Mouse (Mus musculus) forebrain, embryonic 13.5 days (tissue): ENCODE data around the gene Ccdc188. TPM values are rescaled to one million over a fixed set of nuclear protein-coding genes. Genes with fewer than 3 reads are reported as not detected.

Experiments used
- ATAC-seq: fragments of 200-750 bp; cut with Nextera tagmentation; 2 replicates; pipeline ENCODE4 v1.8.0; 2017
- H3K27ac ChIP-seq: fragments of 300-500 bp; sonication (generic); 2 replicates; pipeline ENCODE4 v1.5.1; 2015; ENCODE audit warnings: inconsistent platforms, mild to moderate bottlenecking, moderate library complexity
- H3K27me3 ChIP-seq: fragments of 300-500 bp; sonication (generic); 2 replicates; pipeline ENCODE4 v1.6.1; 2015; ENCODE audit warnings: mild to moderate bottlenecking, inconsistent platforms
- H3K36me3 ChIP-seq: fragments of 300-500 bp; sonication (generic); 2 replicates; pipeline ENCODE4 v1.6.1; 2015; ENCODE audit warnings: mild to moderate bottlenecking, inconsistent platforms; ENCODE audit not compliant: poor library complexity, severe bottlenecking
- H3K4me1 ChIP-seq: fragments of 300-500 bp; sonication (generic); 2 replicates; pipeline ENCODE4 v1.6.1; 2015; ENCODE audit warnings: inconsistent platforms
- H3K4me2 ChIP-seq: fragments of 300-500 bp; sonication (generic); 2 replicates; pipeline ENCODE4 v1.6.1; 2015; ENCODE audit warnings: inconsistent platforms, mild to moderate bottlenecking, moderate library complexity
- H3K4me3 ChIP-seq: fragments of 300-500 bp; sonication (generic); 2 replicates; pipeline ENCODE4 v1.5.1; 2015; ENCODE audit warnings: mild to moderate bottlenecking, inconsistent platforms
- H3K9ac ChIP-seq: fragments of 300-500 bp; sonication (generic); 2 replicates; pipeline ENCODE4 v1.6.1; 2015; ENCODE audit warnings: mild to moderate bottlenecking, inconsistent platforms
- H3K9me3 ChIP-seq: fragments of 300-500 bp; sonication (generic); replicated peaks from 2 replicates; pipeline ENCODE4 v1.6.1; 2016; ENCODE audit warnings: inconsistent platforms
- WGBS: fragments of 180-500 bp; shearing (Covaris S2); methylation state at CpG from one replicate; pipeline ENCODE4 v1.1.7; 2015; 5-methylcytosine and 5-hydroxymethylcytosine counted together
- polyA plus RNA-seq: library from polyadenylated mRNA; unstranded; fragments of >200 nt; fragmentation: Nextera tagmentation; extraction: Ambion mirVana; gene quantifications from 2 replicates; pipeline ENCODE4 v1.2.1, GENCODE M21; 2015

Gene Ccdc188
- polyA plus RNA-seq, 1 experiment from 2014 or later, result not detected

GRCm38 (mm10) chr16:18210701-18211416 lies 6.8 kb upstream of the Ccdc188 start:
- Histone ChIP-seq H3K9me3 (no peaks in the 10 kb centered on the region), H3K9ac (no peak overlapping the region), H3K4me2 (no peak overlapping the region), H3K27ac (no peak overlapping the region), H3K4me1 (peaks cover 37% of the 10 kb centered on the region), H3K4me3 (no peak overlapping the region), H3K36me3 (no peaks in the 10 kb centered on the region), H3K27me3 (no peaks in the 10 kb centered on the region)
- ATAC-seq, result no peak
- WGBS, result 23% methylated on average over 8 of the region's 8 CpGs

GRCm38 (mm10) chr16:18211417-18212171 lies 6.1 kb upstream of the Ccdc188 start:
- WGBS, result 46% methylated on average over 10 of the region's 10 CpGs
- no peaks in the 10 kb centered on the region for H3K9me3 ChIP-seq
- H3K4me3 ChIP-seq, result no peak overlapping the region
- H3K4me2 ChIP-seq, result 0 out of 2 replicates have a peak overlapping the region, but pooled peaks have one; percentile 7
- H3K9ac ChIP-seq, result no peak overlapping the region
- no peaks in the 10 kb centered on the region for H3K36me3 ChIP-seq
- peaks cover 43% of the 10 kb centered on the region for H3K4me1 ChIP-seq
- H3K27ac ChIP-seq, result no peak overlapping the region
- H3K27me3 ChIP-seq, result no peaks in the 10 kb centered on the region
- peak; percentile 31 for ATAC-seq

GRCm38 (mm10) chr16:18213689-18214088 lies 4.0 kb upstream of the Ccdc188 start:
- peak overlapping the region; percentile 52 for H3K9ac ChIP-seq
- peak overlapping the region; percentile 42 for H3K4me2 ChIP-seq
- 9% methylated on average over 6 of the region's 6 CpGs for WGBS
- no peaks in the 10 kb centered on the region for H3K36me3 ChIP-seq
- H3K27ac ChIP-seq, result peak overlapping the region; percentile 84
- H3K4me3 ChIP-seq, result peak overlapping the region; percentile 23
- ATAC-seq, result peak; percentile 89
- H3K9me3 ChIP-seq, result no peaks in the 10 kb centered on the region
- H3K27me3 ChIP-seq, result no peaks in the 10 kb centered on the region
- H3K4me1 ChIP-seq, result peaks cover 43% of the 10 kb centered on the region

GRCm38 (mm10) chr16:18214858-18215257 lies 2.8 kb upstream of the Ccdc188 start:
- H3K27me3 ChIP-seq, result no peaks in the 10 kb centered on the region
- ATAC-seq, result no peak
- H3K9ac ChIP-seq, result peak overlapping the region; percentile 52
- peaks cover 45% of the 10 kb centered on the region for H3K4me1 ChIP-seq
- peak overlapping the region; percentile 23 for H3K4me3 ChIP-seq
- H3K27ac ChIP-seq, result peak overlapping the region; percentile 84
- H3K9me3 ChIP-seq, result no peaks in the 10 kb centered on the region
- no peaks in the 10 kb centered on the region for H3K36me3 ChIP-seq
- peak overlapping the region; percentile 42 for H3K4me2 ChIP-seq
- 55% methylated on average over 7 of the region's 7 CpGs for WGBS

GRCm38 (mm10) chr16:18218580-18218996 lies 909 bp downstream of the Ccdc188 start:
- Histone ChIP-seq H3K9me3 (no peaks in the 10 kb centered on the region), H3K9ac (no peak overlapping the region), H3K27ac (no peak overlapping the region), H3K4me3 (no peak overlapping the region), H3K4me2 (no peak overlapping the region), H3K36me3 (peaks cover 28% of the 10 kb centered on the region), H3K27me3 (no peaks in the 10 kb centered on the region), H3K4me1 (peaks cover 31% of the 10 kb centered on the region)
- WGBS, result 72% methylated on average over 9 of the region's 9 CpGs
- no peak for ATAC-seq

- WGBS, result 62% methylated on average over 8 of the region's 8 CpGs
- peaks cover 17% of the 10 kb centered on the region for H3K4me1 ChIP-seq
- H3K9ac ChIP-seq, result peak overlapping the region; percentile 2; the same call in 1 of the 2 replicates
- H3K9me3 ChIP-seq, result no peaks in the 10 kb centered on the region
- H3K36me3 ChIP-seq, result peaks cover 42% of the 10 kb centered on the region
- no peaks in the 10 kb centered on the region for H3K27me3 ChIP-seq
- no peak overlapping the region for H3K4me3 ChIP-seq
- H3K4me2 ChIP-seq, result no peak overlapping the region
- ATAC-seq, result peak; percentile 65
- H3K27ac ChIP-seq, result no peak overlapping the region; the same call in 1 of the 2 replicates
Measured at GRCm38 (mm10) chr16:18220001-18220400, 2.3 kb downstream of the Ccdc188 start.

GRCm38 (mm10) chr16:18220856-18221542 lies 3.3 kb downstream of the Ccdc188 start:
- H3K27ac ChIP-seq, result no peak overlapping the region
- H3K9ac ChIP-seq, result no peak overlapping the region
- WGBS, result 90% methylated on average over 6 of the region's 6 CpGs
- no peaks in the 10 kb centered on the region for H3K9me3 ChIP-seq
- H3K4me1 ChIP-seq, result peaks cover 13% of the 10 kb centered on the region
- peaks cover 52% of the 10 kb centered on the region for H3K36me3 ChIP-seq
- no peak for ATAC-seq
- H3K4me3 ChIP-seq, result no peak overlapping the region
- no peaks in the 10 kb centered on the region for H3K27me3 ChIP-seq
- no peak overlapping the region for H3K4me2 ChIP-seq

- H3K36me3 ChIP-seq, result peaks cover 58% of the 10 kb centered on the region
Measured at GRCm38 (mm10) chr16:18221543-18221898, 3.8 kb downstream of the Ccdc188 start.

GRCm38 (mm10) chr16:18222188-18222587 lies 4.5 kb downstream of the Ccdc188 start:
- no peaks in the 10 kb centered on the region for H3K9me3 ChIP-seq
- H3K36me3 ChIP-seq, result peaks cover 64% of the 10 kb centered on the region
- WGBS, result 89% methylated on average over 11 of the region's 11 CpGs
- H3K4me3 ChIP-seq, result no peak overlapping the region
- H3K4me2 ChIP-seq, result no peak overlapping the region
- no peak overlapping the region for H3K27ac ChIP-seq
- no peak overlapping the region for H3K9ac ChIP-seq
- peaks cover 8% of the 10 kb centered on the region for H3K4me1 ChIP-seq
- no peak for ATAC-seq
- no peaks in the 10 kb centered on the region for H3K27me3 ChIP-seq

More at GRCm38 (mm10) chr16:18221543-18221898, 3.8 kb downstream of the Ccdc188 start:
- Histone ChIP-seq H3K9me3 (no peaks in the 10 kb centered on the region), H3K4me1 (peaks cover 8% of the 10 kb centered on the region), H3K27me3 (no peaks in the 10 kb centered on the region), H3K27ac (no peak overlapping the region), H3K4me3 (no peak overlapping the region), H3K4me2 (no peak overlapping the region), H3K9ac (no peak overlapping the region)
- ATAC-seq, result no peak
- 71% methylated on average over 11 of the region's 11 CpGs for WGBS

- WGBS, result 96% methylated on average over 13 of the region's 13 CpGs
- no peak for ATAC-seq
Measured at GRCm38 (mm10) chr16:18227187-18227586, 9.5 kb downstream of the Ccdc188 start.

GRCm38 (mm10) chr16:18227897-18228422 lies 10.3 kb downstream of the Ccdc188 start:
- peaks cover 21% of the 10 kb centered on the region for H3K4me1 ChIP-seq
- H3K36me3 ChIP-seq, result peaks cover 58% of the 10 kb centered on the region
- H3K27me3 ChIP-seq, result no peaks in the 10 kb centered on the region
- no peak overlapping the region for H3K9ac ChIP-seq
- ATAC-seq, result no peak
- 94% methylated on average over 20 of the region's 20 CpGs for WGBS
- H3K4me2 ChIP-seq, result no peak overlapping the region
- H3K9me3 ChIP-seq, result no peaks in the 10 kb centered on the region
- H3K27ac ChIP-seq, result no peak overlapping the region
- no peak overlapping the region for H3K4me3 ChIP-seq

More at GRCm38 (mm10) chr16:18227187-18227586, 9.5 kb downstream of the Ccdc188 start:
- Histone ChIP-seq H3K9me3 (no peaks in the 10 kb centered on the region), H3K36me3 (peaks cover 65% of the 10 kb centered on the region), H3K4me1 (peaks cover 21% of the 10 kb centered on the region), H3K9ac (no peak overlapping the region), H3K4me3 (no peak overlapping the region), H3K27me3 (no peaks in the 10 kb centered on the region), H3K27ac (no peak overlapping the region), H3K4me2 (no peak overlapping the region)

GRCm38 (mm10) chr16:18228856-18229255 lies 11.2 kb downstream of the Ccdc188 start:
- no peak for ATAC-seq
- H3K27ac ChIP-seq, result no peak overlapping the region
- no peaks in the 10 kb centered on the region for H3K27me3 ChIP-seq
- peaks cover 30% of the 10 kb centered on the region for H3K4me1 ChIP-seq
- H3K4me3 ChIP-seq, result no peak overlapping the region
- peaks cover 49% of the 10 kb centered on the region for H3K36me3 ChIP-seq
- 94% methylated on average over 4 of the region's 4 CpGs for WGBS
- no peak overlapping the region for H3K9ac ChIP-seq
- no peaks in the 10 kb centered on the region for H3K9me3 ChIP-seq
- no peak overlapping the region for H3K4me2 ChIP-seq
